Mouse (Mus musculus) kidney, adult 8-10 months (tissue): ENCODE results near the gene Soga3.

Experiments
- DNase-seq, 2 experiments: peaks; one replicate each; pipeline ENCODE4 v3.0.0; 2022

Soga3 gene

GRCm38 (mm10) chr10:29211453-29211852 is 67.8 kb downstream of the Soga3 start, which contains the start of gene 9330159F19Rik:
Gene 9330159F19Rik (plus strand): TSS chr10:29211606.
- DNase-seq = no peak

- no peak for DNase-seq
These were observed 70.0 kb downstream of the Soga3 start for GRCm38 (mm10) chr10:29213534-29214100.

- no peak for DNase-seq
These were observed 73.3 kb downstream of the Soga3 start for GRCm38 (mm10) chr10:29216957-29217356.

GRCm38 (mm10) chr10:29217451-29217850 is 73.8 kb downstream of the Soga3 start:
- no peak for DNase-seq

GRCm38 (mm10) chr10:29225329-29225728 is 81.7 kb downstream of the Soga3 start:
- no peak for DNase-seq

- DNase-seq = no peak
These were observed 87.6 kb downstream of the Soga3 start for GRCm38 (mm10) chr10:29231208-29231607.
